ENCODE assay signal across 8 mouse cellular contexts in the genomic region with DNA sequence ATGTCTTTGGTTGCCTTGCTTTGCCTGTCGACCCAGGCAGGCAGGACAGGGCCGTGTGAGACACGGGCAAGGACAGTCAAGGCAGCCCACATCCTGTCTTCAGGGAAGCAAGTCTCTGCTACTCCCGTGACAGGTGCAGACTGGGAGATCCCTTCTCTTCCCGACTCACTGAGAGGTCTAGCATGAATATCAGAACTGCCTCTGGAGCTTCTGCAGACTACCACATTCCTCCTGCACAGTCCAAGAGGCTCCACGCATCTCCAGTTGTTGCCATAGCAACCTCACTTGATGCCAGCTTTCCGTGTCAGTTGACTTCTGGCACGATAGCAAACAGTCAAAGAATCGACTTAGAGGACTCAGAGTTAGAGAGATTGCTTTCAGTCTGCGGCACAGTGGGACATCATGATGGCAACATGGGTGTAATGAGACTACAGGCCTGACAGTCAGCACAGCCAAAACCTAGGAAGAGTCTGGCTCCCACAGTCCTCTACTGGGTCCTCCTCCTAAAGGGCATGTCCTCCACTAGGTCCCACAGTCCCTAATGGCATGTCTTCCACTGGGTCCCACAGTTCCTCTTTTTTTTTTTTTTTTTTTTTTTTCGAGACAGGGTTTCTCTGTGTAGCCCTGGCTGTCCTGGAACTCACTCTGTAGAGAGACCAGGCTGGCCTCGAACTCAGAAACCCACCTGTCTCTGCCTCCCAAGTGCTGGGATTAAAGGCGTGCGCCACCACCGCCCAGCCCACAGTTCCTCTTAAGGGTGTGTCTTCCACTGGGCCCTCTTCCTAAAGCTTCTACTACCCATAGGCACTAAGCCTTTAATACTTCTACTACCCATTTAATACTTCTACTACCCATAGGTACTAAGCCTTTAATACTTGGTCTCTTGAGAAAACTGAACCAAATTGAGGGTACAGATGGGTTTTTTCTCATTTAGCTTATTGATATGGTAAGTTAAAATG. TPM values are rescaled to one million over a fixed set of nuclear protein-coding genes. Genes with fewer than 3 reads are reported as not detected.
DNase-seq lines count a peak whose midpoint lies in the region; ATAC-seq lines count a peak whose summit lies in the region.

No protein-coding gene starts in this region.

- 73% methylated on average over 15 of the region's 15 CpGs for WGBS in embryonic facial prominence, embryonic 13.5 days
- 83% methylated on average over 15 of the region's 15 CpGs for WGBS in embryonic facial prominence, embryonic 10.5 days
- 66% methylated on average over 14 of the region's 15 CpGs for WGBS in forebrain, embryonic 16.5 days
- WGBS in limb, embryonic 15.5 days, result 74% methylated on average over 15 of the region's 15 CpGs
- WGBS in neural tube, embryonic 14.5 days, result 54% methylated on average over 14 of the region's 15 CpGs

- no peak for ATAC-seq in embryonic facial prominence, embryonic 13.5 days (ENCODE audit: insufficient number of reproducible peaks, insufficient read depth, low FRiP score, low TSS enrichment, low read depth)
- ATAC-seq in forebrain, embryonic 16.5 days, result peak; percentile 79
- ATAC-seq in limb, embryonic 15.5 days (ENCODE audit: insufficient number of reproducible peaks, low FRiP score, low TSS enrichment, low read depth), result no peak
- ATAC-seq in neural tube, embryonic 14.5 days (ENCODE audit: low read depth), result peak; percentile 80; the same call in 1 of the 2 replicates

- H3K9me3 ChIP-seq in embryonic facial prominence, embryonic 13.5 days, result no peaks in the 10 kb centered on the region
- no peaks in the 10 kb centered on the region for H3K9me3 ChIP-seq in embryonic facial prominence, embryonic 10.5 days
- no peaks in the 10 kb centered on the region for H3K9me3 ChIP-seq in forebrain, embryonic 16.5 days (ENCODE audit: control insufficient read depth, low read length)
- no peaks in the 10 kb centered on the region for H3K9me3 ChIP-seq in limb, embryonic 15.5 days
- no peaks in the 10 kb centered on the region for H3K9me3 ChIP-seq in neural tube, embryonic 14.5 days (ENCODE audit: control insufficient read depth, low read length)

- no peak overlapping the region for H3K4me2 ChIP-seq in embryonic facial prominence, embryonic 13.5 days
- H3K4me2 ChIP-seq in forebrain, embryonic 16.5 days (ENCODE audit: low read length), result no peak overlapping the region
- H3K4me2 ChIP-seq in limb, embryonic 15.5 days, result no peak overlapping the region
- no peak overlapping the region for H3K4me2 ChIP-seq in neural tube, embryonic 14.5 days (ENCODE audit: low read depth, low read length)

- H3K4me3 ChIP-seq in embryonic facial prominence, embryonic 13.5 days, result no peak overlapping the region
- no peak overlapping the region for H3K4me3 ChIP-seq in embryonic facial prominence, embryonic 10.5 days
- H3K4me3 ChIP-seq in forebrain, embryonic 16.5 days (replicated peaks; ENCODE audit: low read length), result no peak overlapping the region
- H3K4me3 ChIP-seq in limb, embryonic 15.5 days, result no peak overlapping the region
- no peak overlapping the region for H3K4me3 ChIP-seq in neural tube, embryonic 14.5 days (ENCODE audit: low read depth, low read length)

- H3K36me3 ChIP-seq in embryonic facial prominence, embryonic 13.5 days, result peaks cover 18% of the 10 kb centered on the region
- H3K36me3 ChIP-seq in embryonic facial prominence, embryonic 10.5 days (replicated peaks), result peaks cover 27% of the 10 kb centered on the region
- H3K36me3 ChIP-seq in forebrain, embryonic 16.5 days (ENCODE audit: control insufficient read depth, insufficient read depth), result no peaks in the 10 kb centered on the region; the same call in 1 of the 2 replicates
- peaks cover 15% of the 10 kb centered on the region for H3K36me3 ChIP-seq in limb, embryonic 15.5 days
- peaks cover 2% of the 10 kb centered on the region; the same call in 1 of the 2 replicates for H3K36me3 ChIP-seq in neural tube, embryonic 14.5 days (ENCODE audit: control insufficient read depth, insufficient read depth, low read length)

- DNase-seq in embryonic facial prominence, embryonic 10.5 days (ENCODE audit: low spot score), result no peak
- peak; percentile 77 for DNase-seq in MEL-GATA-1-ER (ENCODE audit: extremely low read depth, low read depth)
- peak; percentile 19 to 37 for DNase-seq in kidney, adult 8-10 months
- no peak for DNase-seq in urinary bladder, postnatal 10 days (ENCODE audit: low spot score)

- no peak overlapping the region for H3K9ac ChIP-seq in embryonic facial prominence, embryonic 13.5 days
- H3K9ac ChIP-seq in forebrain, embryonic 16.5 days (replicated peaks; ENCODE audit: low read depth, low read length), result no peak overlapping the region
- no peak overlapping the region for H3K9ac ChIP-seq in limb, embryonic 15.5 days
- H3K9ac ChIP-seq in neural tube, embryonic 14.5 days (replicated peaks; ENCODE audit: low read depth, low read length), result no peak overlapping the region

- peaks cover 22% of the 10 kb centered on the region for H3K4me1 ChIP-seq in embryonic facial prominence, embryonic 13.5 days
- peaks cover 5% of the 10 kb centered on the region; the same call in 1 of the 2 replicates for H3K4me1 ChIP-seq in embryonic facial prominence, embryonic 10.5 days
- H3K4me1 ChIP-seq in forebrain, embryonic 16.5 days (replicated peaks; ENCODE audit: control insufficient read depth, insufficient read depth, low read length), result peaks cover 14% of the 10 kb centered on the region
- H3K4me1 ChIP-seq in limb, embryonic 15.5 days, result peaks cover 5% of the 10 kb centered on the region
- H3K4me1 ChIP-seq in neural tube, embryonic 14.5 days (ENCODE audit: control insufficient read depth, insufficient read depth, low read length), result peaks cover 8% of the 10 kb centered on the region; the same call in 1 of the 2 replicates

- H3K27me3 ChIP-seq in embryonic facial prominence, embryonic 13.5 days, result no peaks in the 10 kb centered on the region
- H3K27me3 ChIP-seq in embryonic facial prominence, embryonic 10.5 days (replicated peaks; ENCODE audit: low read depth, poor library complexity, severe bottlenecking), result no peaks in the 10 kb centered on the region
- no peaks in the 10 kb centered on the region for H3K27me3 ChIP-seq in forebrain, embryonic 16.5 days (replicated peaks; ENCODE audit: control insufficient read depth, insufficient read depth, low read length)
- H3K27me3 ChIP-seq in limb, embryonic 15.5 days, result no peaks in the 10 kb centered on the region
- H3K27me3 ChIP-seq in neural tube, embryonic 14.5 days (ENCODE audit: control insufficient read depth, insufficient read depth, low read length), result no peaks in the 10 kb centered on the region

- H3K27ac ChIP-seq in embryonic facial prominence, embryonic 13.5 days, result peak overlapping the region; percentile 16; the same call in 1 of the 2 replicates
- no peak overlapping the region for H3K27ac ChIP-seq in embryonic facial prominence, embryonic 10.5 days (replicated peaks)
- H3K27ac ChIP-seq in forebrain, embryonic 16.5 days (ENCODE audit: low read length), result peak overlapping the region; percentile 64
- H3K27ac ChIP-seq in limb, embryonic 15.5 days, result 0 out of 2 replicates have a peak overlapping the region, but pooled peaks have one; percentile 12
- peak overlapping the region; percentile 55 for H3K27ac ChIP-seq in neural tube, embryonic 14.5 days (ENCODE audit: low read depth, low read length)

RNA-seq across cellular contexts. Expression of gene Pacs2, which starts 27.5 kb away (rescaled TPM):
- polyA plus RNA-seq in embryonic facial prominence, embryonic 13.5 days (2015; fragmentation: Nextera tagmentation; extraction: Ambion mirVana), result 13.3 and 14.2 TPM in 2 replicates
- 13.7 and 14.3 TPM in 2 replicates for polyA plus RNA-seq in embryonic facial prominence, embryonic 10.5 days (2016; fragmentation: Nextera tagmentation; extraction: Ambion mirVana)
- 21.7 and 23.2 TPM in 2 replicates for polyA plus RNA-seq in forebrain, embryonic 16.5 days (2015; fragmentation: Nextera tagmentation; extraction: Ambion mirVana)
- 12.9 and 13.8 TPM in 2 replicates for polyA plus RNA-seq in limb, embryonic 15.5 days (2015; fragmentation: Nextera tagmentation; extraction: Ambion mirVana)
- polyA plus RNA-seq in neural tube, embryonic 14.5 days (2014; fragmentation: Nextera tagmentation; extraction: Ambion mirVana), result 23.0 and 29.4 TPM in 2 replicates

RNA-seq across cellular contexts. Expression of gene Tex22, which starts 32.5 kb away (rescaled TPM):
- polyA plus RNA-seq in embryonic facial prominence, embryonic 13.5 days (2015; fragmentation: Nextera tagmentation; extraction: Ambion mirVana), result not detected in 2 replicates
- polyA plus RNA-seq in embryonic facial prominence, embryonic 10.5 days (2016; fragmentation: Nextera tagmentation; extraction: Ambion mirVana), result not detected in 2 replicates
- not detected in 2 replicates for polyA plus RNA-seq in forebrain, embryonic 16.5 days (2015; fragmentation: Nextera tagmentation; extraction: Ambion mirVana)
- polyA plus RNA-seq in limb, embryonic 15.5 days (2015; fragmentation: Nextera tagmentation; extraction: Ambion mirVana), result 0.19 TPM in 1 of 2 replicates, not detected in the other
- 0.21 and 0.36 TPM in 2 replicates for polyA plus RNA-seq in neural tube, embryonic 14.5 days (2014; fragmentation: Nextera tagmentation; extraction: Ambion mirVana)

RNA-seq across cellular contexts. Expression of gene Brf1, which starts 41.3 kb away (rescaled TPM):
- polyA plus RNA-seq in embryonic facial prominence, embryonic 13.5 days (2015; fragmentation: Nextera tagmentation; extraction: Ambion mirVana), result 74.9 and 80.1 TPM in 2 replicates
- polyA plus RNA-seq in embryonic facial prominence, embryonic 10.5 days (2016; fragmentation: Nextera tagmentation; extraction: Ambion mirVana), result 59.8 and 60.9 TPM in 2 replicates
- polyA plus RNA-seq in forebrain, embryonic 16.5 days (2015; fragmentation: Nextera tagmentation; extraction: Ambion mirVana), result 60.8 and 64.6 TPM in 2 replicates
- polyA plus RNA-seq in limb, embryonic 15.5 days (2015; fragmentation: Nextera tagmentation; extraction: Ambion mirVana), result 57.1 and 61.7 TPM in 2 replicates
- 52.1 and 53.8 TPM in 2 replicates for polyA plus RNA-seq in neural tube, embryonic 14.5 days (2014; fragmentation: Nextera tagmentation; extraction: Ambion mirVana)

RNA-seq across cellular contexts. Expression of gene Mta1, which starts 56.3 kb away (rescaled TPM):
- polyA plus RNA-seq in embryonic facial prominence, embryonic 13.5 days (2015; fragmentation: Nextera tagmentation; extraction: Ambion mirVana), result 18.5 and 18.6 TPM in 2 replicates
- 20.3 and 21.0 TPM in 2 replicates for polyA plus RNA-seq in embryonic facial prominence, embryonic 10.5 days (2016; fragmentation: Nextera tagmentation; extraction: Ambion mirVana)
- 15.6 and 17.2 TPM in 2 replicates for polyA plus RNA-seq in forebrain, embryonic 16.5 days (2015; fragmentation: Nextera tagmentation; extraction: Ambion mirVana)
- polyA plus RNA-seq in limb, embryonic 15.5 days (2015; fragmentation: Nextera tagmentation; extraction: Ambion mirVana), result 10.6 and 12.9 TPM in 2 replicates
- 19.2 and 19.6 TPM in 2 replicates for polyA plus RNA-seq in neural tube, embryonic 14.5 days (2014; fragmentation: Nextera tagmentation; extraction: Ambion mirVana)

Comparison
In these comparisons a context has a peak if more than half of its experiments do, and no peak if none do; other contexts are left out.
1. ATAC-seq: peak in forebrain, embryonic 16.5 days (single experiment) and neural tube, embryonic 14.5 days (single experiment); none in embryonic facial prominence, embryonic 13.5 days (single experiment) and limb, embryonic 15.5 days (single experiment).
2. DNase-seq: peak in MEL-GATA-1-ER (single experiment) and kidney, adult 8-10 months (2 of 2); none in embryonic facial prominence, embryonic 10.5 days (single experiment) and urinary bladder, postnatal 10 days (single experiment).